Mouse (Mus musculus) embryonic facial prominence, embryonic 13.5 days (tissue): ENCODE measurements around the gene Cfap126. TPM values are rescaled to one million over a fixed set of nuclear protein-coding genes. Genes with fewer than 3 reads are reported as not detected.

ENCODE experiments used
- ATAC-seq: fragments of 200-750 bp; cut with Nextera tagmentation; 2 replicates; pipeline ENCODE4 v1.8.0; 2017; ENCODE audit warnings: low read depth; ENCODE audit not compliant: insufficient number of reproducible peaks, insufficient read depth, low FRiP score, low TSS enrichment
- H3K27ac ChIP-seq: fragments of 300-500 bp; sonication (generic); 2 replicates; pipeline ENCODE4 v1.5.1; 2015; ENCODE audit warnings: moderate library complexity, mild to moderate bottlenecking, inconsistent platforms
- H3K27me3 ChIP-seq: fragments of 300-500 bp; sonication (generic); 2 replicates; pipeline ENCODE4 v1.6.1; 2015; ENCODE audit warnings: mild to moderate bottlenecking, inconsistent platforms
- H3K36me3 ChIP-seq: fragments of 300-500 bp; sonication (generic); 2 replicates; pipeline ENCODE4 v1.6.1; 2015; ENCODE audit warnings: mild to moderate bottlenecking, inconsistent platforms
- H3K4me1 ChIP-seq: fragments of 300-500 bp; sonication (generic); 2 replicates; pipeline ENCODE4 v1.6.1; 2015; ENCODE audit warnings: inconsistent platforms
- H3K4me2 ChIP-seq: fragments of 300-500 bp; sonication (generic); 2 replicates; pipeline ENCODE4 v1.6.1; 2015; ENCODE audit warnings: moderate library complexity, mild to moderate bottlenecking, inconsistent platforms
- H3K4me3 ChIP-seq: fragments of 300-500 bp; sonication (generic); 2 replicates; pipeline ENCODE4 v1.5.1; 2015; ENCODE audit warnings: mild to moderate bottlenecking, inconsistent platforms
- H3K9ac ChIP-seq: fragments of 300-500 bp; sonication (generic); 2 replicates; pipeline ENCODE4 v1.6.1; 2015; ENCODE audit warnings: mild to moderate bottlenecking, inconsistent platforms
- H3K9me3 ChIP-seq: fragments of 300-500 bp; sonication (generic); 2 replicates; pipeline ENCODE4 v1.6.1; 2016; ENCODE audit warnings: inconsistent platforms
- WGBS: fragments of 180-500 bp; shearing (Covaris S2); methylation state at CpG from one replicate; pipeline ENCODE4 v1.1.7; 2015; ENCODE audit warnings: mixed read lengths; 5-methylcytosine and 5-hydroxymethylcytosine counted together
- polyA plus RNA-seq: library from polyadenylated mRNA; unstranded; fragments of >200 nt; fragmentation: Nextera tagmentation; extraction: Ambion mirVana; gene quantifications from 2 replicates; pipeline ENCODE4 v1.2.1, GENCODE M21; 2015

The Cfap126 gene
- polyA plus RNA-seq, 1 experiment from 2014 or later: 2.1 TPM

- ATAC-seq: peak; percentile 91
- Histone ChIP-seq H3K36me3 (no peaks in the 10 kb centered on the region), H3K27me3 (no peaks in the 10 kb centered on the region), H3K27ac (peak overlapping the region; percentile 84), H3K9me3 (no peaks in the 10 kb centered on the region), H3K4me2 (peak overlapping the region; percentile 61), H3K4me1 (peaks cover 3% of the 10 kb centered on the region), H3K9ac (peak overlapping the region; percentile 70), H3K4me3 (peak overlapping the region; percentile 59)
- WGBS: under 1% methylated on average over 38 of the region's 38 CpGs
These were observed 2.5 kb upstream of the Cfap126 start for GRCm38 (mm10) chr1:171111020-171111780.

GRCm38 (mm10) chr1:171111781-171112575, 1.7 kb upstream of the Cfap126 start:
- H3K9ac ChIP-seq: peak overlapping the region; percentile 70
- peak overlapping the region; percentile 84 for H3K27ac ChIP-seq
- peak overlapping the region; percentile 59 for H3K4me3 ChIP-seq
- H3K4me2 ChIP-seq: peak overlapping the region; percentile 61
- H3K27me3 ChIP-seq: no peaks in the 10 kb centered on the region
- no peaks in the 10 kb centered on the region for H3K9me3 ChIP-seq
- peaks cover 3% of the 10 kb centered on the region for H3K4me1 ChIP-seq
- ATAC-seq: no peak
- WGBS: 2% methylated on average over 15 of the region's 15 CpGs
- no peaks in the 10 kb centered on the region for H3K36me3 ChIP-seq

GRCm38 (mm10) chr1:171112986-171113385, 732 bp upstream of the Cfap126 start:
- WGBS: 75% methylated on average over 4 of the region's 4 CpGs
- no peaks in the 10 kb centered on the region for H3K27me3 ChIP-seq
- no peak overlapping the region for H3K9ac ChIP-seq
- ATAC-seq: no peak
- no peaks in the 10 kb centered on the region for H3K9me3 ChIP-seq
- H3K27ac ChIP-seq: no peak overlapping the region
- H3K36me3 ChIP-seq: no peaks in the 10 kb centered on the region
- no peak overlapping the region for H3K4me3 ChIP-seq
- H3K4me2 ChIP-seq: no peak overlapping the region
- H3K4me1 ChIP-seq: peaks cover 3% of the 10 kb centered on the region

- Histone ChIP-seq H3K4me3 (no peak overlapping the region), H3K27ac (no peak overlapping the region)
These were observed 2.6 kb downstream of the Cfap126 start for GRCm38 (mm10) chr1:171116280-171116679.

GRCm38 (mm10) chr1:171118269-171118684, 4.6 kb downstream of the Cfap126 start:
- 8% methylated on average over 4 of the region's 4 CpGs for WGBS
- ATAC-seq: peak; percentile 15; the same call in 1 of the 2 replicates
- Histone ChIP-seq H3K4me3 (no peak overlapping the region), H3K36me3 (no peaks in the 10 kb centered on the region), H3K27ac (no peak overlapping the region), H3K4me1 (no peaks in the 10 kb centered on the region), H3K9ac (no peak overlapping the region), H3K4me2 (no peak overlapping the region), H3K27me3 (no peaks in the 10 kb centered on the region), H3K9me3 (no peaks in the 10 kb centered on the region)

More at GRCm38 (mm10) chr1:171116280-171116679, 2.6 kb downstream of the Cfap126 start:
- H3K9ac ChIP-seq: no peak overlapping the region
- no peak overlapping the region for H3K4me2 ChIP-seq
- no peaks in the 10 kb centered on the region for H3K36me3 ChIP-seq
- no peaks in the 10 kb centered on the region for H3K4me1 ChIP-seq
- no peaks in the 10 kb centered on the region for H3K9me3 ChIP-seq
- ATAC-seq: no peak
- no peaks in the 10 kb centered on the region for H3K27me3 ChIP-seq
- 71% methylated on average over 4 of the region's 4 CpGs for WGBS

GRCm38 (mm10) chr1:171118996-171119395, 5.3 kb downstream of the Cfap126 start:
- no peaks in the 10 kb centered on the region for H3K36me3 ChIP-seq
- H3K4me3 ChIP-seq: no peak overlapping the region
- no peak overlapping the region for H3K4me2 ChIP-seq
- H3K27me3 ChIP-seq: no peaks in the 10 kb centered on the region
- ATAC-seq: no peak
- H3K9me3 ChIP-seq: no peaks in the 10 kb centered on the region
- H3K4me1 ChIP-seq: no peaks in the 10 kb centered on the region
- WGBS: 84% methylated on average over 5 of the region's 5 CpGs
- no peak overlapping the region for H3K9ac ChIP-seq
- no peak overlapping the region for H3K27ac ChIP-seq

- no peaks in the 10 kb centered on the region for H3K36me3 ChIP-seq
- H3K4me3 ChIP-seq: no peak overlapping the region
- 84% methylated on average over 14 of the region's 14 CpGs for WGBS
- H3K27ac ChIP-seq: no peak overlapping the region
- no peaks in the 10 kb centered on the region for H3K9me3 ChIP-seq
- H3K9ac ChIP-seq: no peak overlapping the region
- H3K4me2 ChIP-seq: no peak overlapping the region
- no peaks in the 10 kb centered on the region for H3K27me3 ChIP-seq
- no peak for ATAC-seq
- no peaks in the 10 kb centered on the region for H3K4me1 ChIP-seq
These were observed 5.7 kb downstream of the Cfap126 start for GRCm38 (mm10) chr1:171119405-171119804.

GRCm38 (mm10) chr1:171120893-171121292, 7.2 kb downstream of the Cfap126 start:
- H3K36me3 ChIP-seq: no peaks in the 10 kb centered on the region
- H3K9me3 ChIP-seq: no peaks in the 10 kb centered on the region
- H3K4me1 ChIP-seq: no peaks in the 10 kb centered on the region
- no peak overlapping the region for H3K4me2 ChIP-seq
- H3K9ac ChIP-seq: no peak overlapping the region
- no peak overlapping the region for H3K4me3 ChIP-seq
- no peaks in the 10 kb centered on the region for H3K27me3 ChIP-seq
- no peak overlapping the region for H3K27ac ChIP-seq
- ATAC-seq: no peak
- 41% methylated on average over 3 of the region's 3 CpGs for WGBS

GRCm38 (mm10) chr1:171121839-171122238, 8.1 kb downstream of the Cfap126 start:
- no peaks in the 10 kb centered on the region for H3K36me3 ChIP-seq
- ATAC-seq: no peak
- no peak overlapping the region for H3K4me2 ChIP-seq
- 46% methylated on average over 5 of the region's 5 CpGs for WGBS
- H3K9me3 ChIP-seq: no peaks in the 10 kb centered on the region
- H3K9ac ChIP-seq: no peak overlapping the region
- no peaks in the 10 kb centered on the region for H3K4me1 ChIP-seq
- no peaks in the 10 kb centered on the region for H3K27me3 ChIP-seq
- no peak overlapping the region for H3K4me3 ChIP-seq
- no peak overlapping the region for H3K27ac ChIP-seq

GRCm38 (mm10) chr1:171122932-171123331, 9.2 kb downstream of the Cfap126 start:
- no peaks in the 10 kb centered on the region for H3K9me3 ChIP-seq
- H3K4me3 ChIP-seq: no peak overlapping the region
- no peak overlapping the region for H3K9ac ChIP-seq
- ATAC-seq: no peak
- H3K4me2 ChIP-seq: no peak overlapping the region
- H3K36me3 ChIP-seq: peaks cover 6% of the 10 kb centered on the region; the same call in 1 of the 2 replicates
- no peak overlapping the region for H3K27ac ChIP-seq
- no peaks in the 10 kb centered on the region for H3K4me1 ChIP-seq
- 40% methylated on average over 7 of the region's 7 CpGs for WGBS
- H3K27me3 ChIP-seq: no peaks in the 10 kb centered on the region

GRCm38 (mm10) chr1:171124398-171124797, 10.7 kb downstream of the Cfap126 start:
- Histone ChIP-seq H3K9me3 (no peaks in the 10 kb centered on the region), H3K27me3 (no peaks in the 10 kb centered on the region), H3K4me1 (no peaks in the 10 kb centered on the region), H3K4me2 (no peak overlapping the region), H3K4me3 (no peak overlapping the region), H3K9ac (no peak overlapping the region), H3K27ac (no peak overlapping the region), H3K36me3 (peaks cover 19% of the 10 kb centered on the region)
- WGBS: 90% methylated on average over 5 of the region's 5 CpGs
- ATAC-seq: no peak

- no peaks in the 10 kb centered on the region for H3K27me3 ChIP-seq
- no peaks in the 10 kb centered on the region for H3K4me1 ChIP-seq
- peaks cover 61% of the 10 kb centered on the region for H3K36me3 ChIP-seq
- H3K9ac ChIP-seq: 0 out of 2 replicates have a peak overlapping the region, but pooled peaks have one; percentile 7
- H3K4me3 ChIP-seq: no peak overlapping the region
- no peak for ATAC-seq
- H3K27ac ChIP-seq: no peak overlapping the region
- WGBS: 52% methylated on average over 7 of the region's 7 CpGs
- no peaks in the 10 kb centered on the region for H3K9me3 ChIP-seq
- no peak overlapping the region for H3K4me2 ChIP-seq
These were observed 15.5 kb downstream of the Cfap126 start for GRCm38 (mm10) chr1:171129251-171129650.
